Mouse (Mus musculus): Measurements from ENCODE around the gene Cxcl5.

DNA sequence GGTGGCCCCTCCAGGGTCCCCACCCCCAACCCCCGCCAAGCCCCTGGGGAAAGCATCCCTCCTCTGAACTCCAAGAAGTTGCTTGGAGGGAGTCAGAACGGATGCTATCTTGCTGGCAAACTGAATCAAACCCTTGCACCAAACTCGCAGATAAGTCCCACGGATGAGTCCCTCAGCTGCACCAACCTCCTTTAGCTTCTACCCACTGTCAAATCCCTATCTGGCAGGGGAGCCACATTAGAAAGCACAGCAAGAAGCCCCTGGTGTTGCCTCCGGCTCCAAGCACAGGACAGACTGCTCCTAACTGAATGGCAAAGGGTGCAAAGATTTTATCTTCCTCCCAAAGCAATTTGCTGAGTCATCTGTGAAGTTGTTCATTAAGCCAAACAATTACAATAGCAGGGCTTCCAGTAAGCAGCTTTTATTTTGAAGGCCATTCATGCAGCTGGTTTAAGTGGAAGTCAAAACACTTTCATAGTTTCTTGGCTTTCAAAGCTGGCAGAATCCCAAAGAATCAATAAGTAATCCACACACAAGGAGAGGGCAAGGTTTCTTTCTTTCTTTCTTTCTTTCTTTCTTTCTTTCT, 1.0 kb upstream of the Cxcl5 start:
- no peak for TF ChIP-seq POLR2A (IDR thresholded peaks at IDR 0.05; ENCODE audit: control insufficient read depth, low read depth, low read length)
- TF ChIP-seq CTCF (IDR thresholded peaks at IDR 0.05; ENCODE audit: control insufficient read depth, insufficient read depth, insufficient replicate concordance, low read depth, low read length), result no peak

Measured in testis, adult 2 months (tissue).